In the genomic region with DNA sequence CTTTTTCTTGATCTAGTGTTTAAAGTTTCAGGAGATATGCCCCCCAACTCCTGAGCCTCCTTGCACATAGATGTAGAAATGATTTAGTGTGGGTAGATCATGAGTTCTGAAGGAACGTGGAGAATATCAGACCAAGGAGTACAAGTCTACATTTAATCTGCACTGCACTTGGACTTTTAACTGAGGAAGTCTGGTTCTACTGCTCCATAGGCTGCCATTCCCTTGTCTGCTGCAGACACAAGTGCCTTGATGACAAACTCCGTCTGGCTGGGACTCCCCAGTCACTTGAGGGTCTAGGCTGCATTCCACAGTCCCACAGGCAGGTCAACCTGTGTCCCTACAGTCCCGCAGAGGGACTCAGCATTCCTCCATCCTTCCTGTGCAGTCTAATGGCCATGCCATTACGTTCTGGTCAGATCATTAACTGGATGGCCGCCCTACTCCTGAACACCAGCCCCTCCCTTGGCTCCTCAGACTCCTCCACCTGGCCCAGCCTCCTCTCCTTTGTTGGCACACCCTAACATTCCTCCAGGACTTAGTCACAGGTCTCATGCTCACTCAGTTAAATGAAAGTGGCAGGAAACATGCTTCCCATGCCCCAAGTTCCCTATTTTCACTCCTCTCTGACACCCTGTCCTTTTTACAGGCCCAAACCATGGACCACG, we compare ENCODE assay signal across 10 mouse cellular contexts. TPM values are rescaled to one million over a fixed set of nuclear protein-coding genes. Genes with fewer than 3 reads are reported as not detected.
DNase-seq lines count a peak whose midpoint lies in the region; ATAC-seq lines count a peak whose summit lies in the region.
"Had no signal": no experiment of that assay in that cellular context is flagged by ENCODE, and none has a peak within 500 bp of the region (broad histone marks: within the 10 kb centered on the region; RNA-seq: fewer than 3 reads in every experiment).

No protein-coding gene starts in this region.

- intact Hi-C loops in heart, postnatal 14 days (cut with DNase I), result no loop called here
- intact Hi-C loops in left cerebral cortex, postnatal 14 days (cut with DNase I), result no loop called here

- no peak overlapping the region for H3K4me2 ChIP-seq in heart, embryonic 13.5 days
- H3K4me2 ChIP-seq: liver, embryonic 13.5 days had no signal

- DNase-seq in heart, postnatal 14 days, result no peak
- DNase-seq in fibroblast of lung, adult 2 months (ENCODE audit: low read depth), result peak; percentile 59
- DNase-seq in kidney, postnatal 25 days, result peak; percentile 47 to 82
- DNase-seq in adrenal gland, adult 8-10 months, result no peak
- DNase-seq in adrenal gland, adult 2 months, result no peak
- no peak for DNase-seq in left cerebral cortex, postnatal 14 days (ENCODE audit: low spot score in 2 of 2)
- DNase-seq: liver, embryonic 13.5 days had no signal

- WGBS in heart, embryonic 13.5 days, result 34% methylated on average over 6 of the region's 6 CpGs

- 0 out of 2 replicates have a peak overlapping the region, but pooled peaks have one; percentile 39 for H3K27ac ChIP-seq in heart, embryonic 13.5 days (replicated peaks)
- H3K27ac ChIP-seq: heart, adult 2 months; liver, embryonic 13.5 days had no signal

- no peak for ATAC-seq in heart, embryonic 13.5 days (ENCODE audit: extremely low read depth, insufficient number of reproducible peaks, low FRiP score, low TSS enrichment)
- ATAC-seq in monocyte, adult 5-6 weeks (replicated peaks; ENCODE audit: insufficient number of reproducible peaks, low FRiP score, low TSS enrichment, poor library complexity, severe bottlenecking), result 0 out of 2 replicates have a peak, but pooled peaks have one; percentile 22

- no peaks in the 10 kb centered on the region for H3K36me3 ChIP-seq in heart, embryonic 13.5 days
- H3K36me3 ChIP-seq: liver, embryonic 13.5 days had no signal

- H3K9me3 ChIP-seq in heart, embryonic 13.5 days, result no peaks in the 10 kb centered on the region
- H3K9me3 ChIP-seq: liver, embryonic 13.5 days had no signal

- peaks cover 24% of the 10 kb centered on the region for H3K4me1 ChIP-seq in heart, embryonic 13.5 days
- H3K4me1 ChIP-seq: liver, embryonic 13.5 days had no signal

- H3K4me3 ChIP-seq in heart, embryonic 13.5 days, result no peak overlapping the region
- H3K4me3 ChIP-seq: heart, adult 2 months; liver, embryonic 13.5 days had no signal

- H3K27me3 ChIP-seq in heart, embryonic 13.5 days (replicated peaks), result no peaks in the 10 kb centered on the region; the same call in 1 of the 2 replicates
- H3K27me3 ChIP-seq: liver, embryonic 13.5 days had no signal

- H3K9ac ChIP-seq in heart, embryonic 13.5 days, result no peak overlapping the region
- H3K9ac ChIP-seq: liver, embryonic 13.5 days had no signal

RNA-seq across cellular contexts. Expression of a gene that starts 17.8 kb away (rescaled TPM):
- polyA plus RNA-seq in heart, embryonic 13.5 days (2015; fragmentation: Nextera tagmentation; extraction: Ambion mirVana), result 66.8 and 68.0 TPM in 2 replicates
- 10 to 100 TPM; 35.8 to 41.1 TPM for total RNA-seq in heart, postnatal 14 days (2021)
- 10.4 to 21.4 TPM (median 10.8 TPM) in 3 replicates for total RNA-seq in monocyte, adult 5-6 weeks (2017)
- 10 to 100 TPM; 55.5 to 66.8 (median 59.6) TPM for total RNA-seq in adrenal gland, adult 8-10 months (2022)
- 10 to 100 TPM; 51.9 to 62.2 TPM for total RNA-seq in adrenal gland, adult 2 months (2021)
- 87.6 and 96.9 TPM in 2 replicates for polyA plus RNA-seq in adrenal gland, adult 2 months (2012; rRNA removed)
- 10 to 100 TPM; 69.1 to 69.4 TPM for total RNA-seq in left cerebral cortex, postnatal 14 days (2021)

RNA-seq across cellular contexts. Expression of a gene that starts 35.6 kb away (rescaled TPM):
- 16.1 and 16.4 TPM in 2 replicates for polyA plus RNA-seq in heart, embryonic 13.5 days (2015; fragmentation: Nextera tagmentation; extraction: Ambion mirVana)
- 10 to 100 TPM; 28.1 to 33.1 TPM for total RNA-seq in heart, postnatal 14 days (2021)
- 5.0 TPM in 1 of 3 replicates, not detected in the others for total RNA-seq in monocyte, adult 5-6 weeks (2017)
- 10 to 100 TPM; 75.9 to 93.2 (median 85.2) TPM for total RNA-seq in adrenal gland, adult 8-10 months (2022)
- total RNA-seq in adrenal gland, adult 2 months (2021), result 10 to 100 TPM; 60.0 to 79.0 TPM
- polyA plus RNA-seq in adrenal gland, adult 2 months (2012; rRNA removed), result 103 and 134 TPM in 2 replicates
- 100 to 1,000 TPM; 214 to 218 TPM for total RNA-seq in left cerebral cortex, postnatal 14 days (2021)

RNA-seq across cellular contexts. Expression of a gene that starts 38.5 kb away (rescaled TPM):
- 9.9 and 11.5 TPM in 2 replicates for polyA plus RNA-seq in heart, embryonic 13.5 days (2015; fragmentation: Nextera tagmentation; extraction: Ambion mirVana)
- total RNA-seq in heart, postnatal 14 days (2021), result 1 to 10 TPM; 5.9 to 8.3 TPM
- 3.8 to 7.1 TPM (median 4.3 TPM) in 3 replicates for total RNA-seq in monocyte, adult 5-6 weeks (2017)
- total RNA-seq in adrenal gland, adult 8-10 months (2022), result 10 to 100 TPM in 3 of 4 experiments, 1 to 10 TPM in 1; 9.9 to 22.6 (median 17.7) TPM
- total RNA-seq in adrenal gland, adult 2 months (2021), result 1 to 10 TPM; 7.6 to 9.2 TPM
- polyA plus RNA-seq in adrenal gland, adult 2 months (2012; rRNA removed), result 25.3 and 27.5 TPM in 2 replicates
- 10 to 100 TPM; 14.7 to 16.5 TPM for total RNA-seq in left cerebral cortex, postnatal 14 days (2021)

RNA-seq across cellular contexts. Expression of a gene that starts 57.6 kb away (rescaled TPM):
- 421 and 441 TPM in 2 replicates for polyA plus RNA-seq in heart, embryonic 13.5 days (2015; fragmentation: Nextera tagmentation; extraction: Ambion mirVana)
- 100 to 1,000 TPM; 145 to 146 TPM for total RNA-seq in heart, postnatal 14 days (2021)
- 129 to 177 TPM (median 134 TPM) in 3 replicates for total RNA-seq in monocyte, adult 5-6 weeks (2017)
- total RNA-seq in adrenal gland, adult 8-10 months (2022), result 100 to 1,000 TPM; 210 to 235 (median 214) TPM
- 100 to 1,000 TPM; 256 to 264 TPM for total RNA-seq in adrenal gland, adult 2 months (2021)
- polyA plus RNA-seq in adrenal gland, adult 2 months (2012; rRNA removed), result 120 and 143 TPM in 2 replicates
- total RNA-seq in left cerebral cortex, postnatal 14 days (2021), result 100 to 1,000 TPM in 1 of 2 experiments, 10 to 100 TPM in 1; 96.8 to 101 TPM

Comparison
In these comparisons a context has a peak if more than half of its experiments do, and no peak if none do; other contexts are left out.
1. DNase-seq: peak in fibroblast of lung, adult 2 months (single experiment) and kidney, postnatal 25 days (2 of 2); none in heart, postnatal 14 days (0 of 2), adrenal gland, adult 8-10 months (single experiment), adrenal gland, adult 2 months (single experiment) and left cerebral cortex, postnatal 14 days (0 of 2).